Mouse (Mus musculus) heart, adult 2 months (tissue): ENCODE results near the gene Ampd1.
"Not testable (repeated sequence)": the region's sequence is repeated elsewhere in the genome, so short reads cannot be mapped to it uniquely, and the experiment has no call there.

Experiments
- CTCF ChIP-seq: fragments of 200-600 bp; IDR thresholded peaks from 2 replicates; pipeline ENCODE4 v1.8.1; 2022; ENCODE audit warnings: antibody characterized with exemption, mild to moderate bottlenecking, moderate library complexity
- EP300 ChIP-seq: fragments of 200-500 bp; IDR thresholded peaks from 2 replicates; pipeline ENCODE4 v1.6.1; 2011; ENCODE audit warnings: low read depth, low read length, control low read depth; ENCODE audit not compliant: insufficient read depth
- POLR2A ChIP-seq: fragments of 200-500 bp; IDR thresholded peaks from 2 replicates; pipeline ENCODE4 v1.6.1; 2011; ENCODE audit warnings: mild to moderate bottlenecking, low read depth, low read length, control low read depth; ENCODE audit not compliant: insufficient read depth

DNA sequence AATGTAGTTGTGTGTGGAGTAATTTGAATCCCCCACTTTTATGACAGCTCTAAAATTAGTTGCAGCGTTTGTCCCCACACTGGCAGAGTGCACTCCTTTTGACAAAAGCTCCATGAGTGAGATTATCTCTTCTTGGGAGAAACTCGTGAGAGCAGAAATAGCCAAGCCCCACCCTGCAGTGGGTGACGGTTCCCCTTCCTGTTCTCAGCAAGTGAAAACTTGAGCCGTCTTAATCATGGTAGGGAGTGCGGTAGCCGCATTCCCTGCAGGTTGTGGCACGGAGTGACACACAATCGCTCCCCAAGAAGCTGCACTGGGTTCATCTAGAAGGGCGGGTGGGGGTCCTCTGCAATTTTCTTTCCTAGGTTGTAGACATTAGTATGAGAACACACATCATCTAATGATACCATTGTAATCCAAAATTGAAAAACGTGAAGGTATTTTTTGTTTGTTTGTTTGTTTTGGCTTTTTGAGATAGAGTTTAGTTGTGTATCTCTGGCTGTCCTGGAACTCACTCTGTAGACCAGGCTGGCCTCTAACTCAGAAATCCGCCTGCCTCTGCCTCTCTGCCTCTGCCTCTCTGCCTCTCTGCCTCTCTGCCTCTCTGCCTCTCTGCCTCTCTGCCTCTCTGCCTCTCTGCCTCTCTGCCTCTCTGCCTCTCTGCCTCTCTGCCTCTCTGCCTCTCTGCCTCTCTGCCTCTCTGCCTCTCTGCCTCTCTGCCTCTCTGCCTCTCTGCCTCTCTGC lies 66.5 kb downstream of the Ampd1 start:
- not testable (repeated sequence) for TF ChIP-seq CTCF
- TF ChIP-seq POLR2A = peak; percentile 70
- TF ChIP-seq EP300 = peak; percentile 67; the same call in 1 of the 2 replicates
